Mouse (Mus musculus): ENCODE results near the gene Tmem269. TPM values are rescaled to one million over a fixed set of nuclear protein-coding genes. Genes with fewer than 3 reads are reported as not detected.

Gene Tmem269
- polyA plus RNA-seq (2012; rRNA removed) = 0.09 TPM in 1 of 2 replicates, not detected in the other

DNA sequence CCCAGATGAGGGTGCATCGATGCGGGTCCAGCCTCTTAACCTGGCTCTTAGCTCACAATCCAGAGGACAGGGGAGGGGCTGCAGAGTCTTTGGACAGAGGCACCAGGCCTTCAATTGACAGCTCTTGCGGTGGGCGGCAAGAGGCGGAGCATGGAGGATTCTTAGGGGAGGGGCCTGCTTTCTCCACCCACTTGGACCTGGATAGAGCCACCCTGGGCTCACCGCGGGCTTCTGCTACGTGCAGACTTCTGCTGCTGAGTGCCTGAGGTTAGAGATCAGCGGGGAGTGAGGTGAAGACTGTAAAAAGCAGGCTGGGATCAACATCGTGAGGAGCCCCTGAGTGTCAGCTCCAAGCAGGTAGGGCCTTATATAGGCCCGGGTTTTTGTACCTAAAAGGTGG, at the start of gene Tmem269:
Tmem269 (minus strand) TSS at position 49 of the 400 bp plus-strand sequence.
- DNase-seq (ENCODE audit: low read depth, low spot score) = no peak
- 21% methylated on average over 11 of the region's 11 CpGs for WGBS

DNA sequence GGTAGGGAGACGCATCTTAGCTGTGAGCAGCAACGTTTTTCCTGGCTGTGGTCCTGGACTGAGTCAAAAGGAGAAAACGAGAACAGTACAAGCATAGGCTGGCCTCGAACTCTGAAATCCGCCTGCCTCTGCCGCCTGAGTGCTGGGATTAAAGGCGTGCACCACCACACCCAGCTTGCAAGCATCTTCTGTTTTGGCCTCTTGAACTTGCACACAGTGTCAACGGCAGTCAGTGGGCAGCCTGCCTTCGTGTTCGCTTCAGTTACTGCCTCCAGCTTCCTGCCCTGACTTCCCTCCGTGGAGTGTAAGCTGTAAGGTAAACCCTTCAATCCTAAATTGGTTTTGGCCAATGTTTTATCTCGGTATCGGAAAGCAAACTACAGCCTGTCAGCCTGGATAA, 48.6 kb upstream of the Tmem269 start:
- no peak for DNase-seq (ENCODE audit: low read depth, low spot score)
- 63% methylated on average over 13 of the region's 13 CpGs for WGBS

DNA sequence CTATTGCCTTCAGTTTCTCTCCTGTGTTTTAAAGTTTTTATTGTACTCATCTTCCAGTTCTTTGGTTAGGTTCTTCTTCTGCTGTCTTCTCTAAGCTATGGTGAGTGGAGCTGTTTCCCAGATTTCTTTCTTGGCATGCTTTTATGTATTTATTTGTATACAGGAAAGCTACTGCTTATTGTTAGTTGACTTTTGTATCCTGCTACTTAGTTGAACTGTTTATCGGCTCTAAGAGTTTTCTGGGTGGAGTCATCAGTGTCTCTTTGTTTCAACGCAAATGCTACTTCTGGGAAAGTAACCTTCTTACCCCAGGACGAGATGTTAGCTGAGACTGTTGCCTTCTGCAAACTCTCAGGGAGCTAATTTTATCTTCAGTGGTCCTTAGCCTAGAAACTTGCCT, 45.4 kb upstream of the Tmem269 start:
- DNase-seq (ENCODE audit: low read depth, low spot score) = no peak
- 69% methylated on average over 3 of the region's 3 CpGs for WGBS

DNA sequence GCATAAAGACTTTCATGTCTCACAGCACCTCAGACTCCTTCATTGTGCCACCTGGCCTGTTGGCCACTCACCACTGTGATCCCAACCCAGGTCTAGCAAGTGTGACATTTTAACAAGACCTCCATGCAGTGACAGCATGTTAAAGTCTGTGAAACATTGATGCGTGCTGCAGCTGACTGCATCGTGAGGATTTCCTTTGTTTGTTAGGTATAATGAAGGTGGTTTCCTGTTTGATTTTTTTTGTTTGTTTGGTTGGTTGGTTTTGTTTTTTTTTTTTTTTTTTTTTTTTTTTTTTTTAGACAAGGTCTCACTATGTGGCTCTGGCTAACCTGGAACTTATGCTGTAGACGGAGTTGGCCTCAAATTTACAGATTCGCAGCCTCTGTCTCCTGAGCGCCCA, 44.5 kb upstream of the Tmem269 start:
- 91% methylated on average over 5 of the region's 5 CpGs for WGBS
- no peak for DNase-seq (ENCODE audit: low read depth, low spot score)

DNA sequence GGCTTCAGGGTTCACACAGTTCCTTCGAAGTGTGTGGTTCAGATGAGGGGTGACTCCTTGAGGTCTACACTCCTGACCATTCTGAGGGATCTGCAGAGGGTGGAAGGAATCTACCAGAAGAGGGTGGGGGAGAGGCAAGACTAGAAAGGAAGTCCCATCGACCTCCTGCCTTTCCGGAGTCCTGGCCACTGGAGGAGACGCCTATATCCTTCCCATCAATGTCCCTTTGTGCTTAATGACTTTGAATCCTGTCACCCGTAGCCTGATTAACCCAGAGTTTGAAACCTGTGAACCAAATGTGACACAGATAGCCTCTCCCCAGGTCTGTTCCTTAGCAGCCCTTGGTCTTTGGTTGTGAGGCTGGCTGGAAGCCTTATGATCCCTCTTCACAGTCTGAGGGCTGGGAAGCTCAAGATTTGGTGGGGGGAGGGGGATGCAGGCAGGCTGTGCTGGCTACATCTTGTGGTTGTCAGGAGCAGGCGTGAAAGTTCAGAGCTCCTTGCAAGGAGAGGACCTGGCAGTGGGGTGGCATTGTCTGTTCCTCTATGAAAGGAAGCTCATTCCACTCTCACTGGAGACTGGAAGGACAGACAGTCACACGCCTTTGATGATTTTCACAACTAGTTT, 43.2 kb upstream of the Tmem269 start:
- DNase-seq (ENCODE audit: low read depth, low spot score) = no peak
- WGBS = 61% methylated on average over 7 of the region's 7 CpGs

DNA sequence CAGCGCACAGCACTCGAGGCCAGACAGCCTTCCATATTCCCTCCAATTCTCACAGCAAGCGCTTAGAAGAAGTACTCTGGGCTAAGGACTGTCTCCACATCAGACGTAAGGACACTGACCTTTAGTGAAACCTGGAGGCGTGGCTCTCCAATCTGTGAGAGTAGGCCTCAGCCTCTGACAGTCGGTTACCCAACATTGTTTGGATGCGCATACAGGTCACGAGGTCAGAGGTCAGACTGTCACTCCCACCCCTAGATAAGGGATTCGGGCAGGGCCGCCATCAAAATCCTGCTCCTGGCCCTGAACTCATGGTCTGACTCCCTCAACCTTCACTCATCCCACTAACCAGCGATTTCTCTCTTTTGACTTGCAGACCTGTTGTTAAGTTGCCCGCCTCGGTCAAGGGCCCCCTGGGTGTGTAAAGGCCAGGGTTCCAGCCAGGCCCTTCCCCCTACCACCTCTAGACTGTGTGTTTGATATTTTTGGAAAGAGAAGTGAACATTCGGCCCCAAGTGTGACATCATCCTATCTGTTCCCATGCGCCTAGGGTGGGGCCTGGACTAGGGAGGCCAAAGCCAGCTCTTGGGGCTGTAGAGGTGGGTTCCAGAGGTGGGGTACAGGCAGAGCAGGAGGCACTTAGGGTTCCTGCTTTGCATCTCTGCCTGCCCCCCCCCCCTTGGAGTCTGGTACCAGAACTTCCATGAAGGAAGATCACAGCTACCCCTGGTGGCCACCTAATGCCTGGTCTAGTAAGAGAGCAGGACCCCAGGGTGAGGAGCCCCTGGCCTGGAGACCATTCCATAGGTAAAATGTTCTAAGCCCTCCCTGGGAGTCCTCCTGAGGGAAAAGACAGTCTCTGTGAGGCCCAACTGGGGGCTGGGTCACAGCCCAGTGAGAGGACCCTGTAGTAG, 41.6 kb upstream of the Tmem269 start:
- WGBS = 84% methylated on average over 15 of the region's 15 CpGs
- no peak for DNase-seq (ENCODE audit: low read depth, low spot score)

DNA sequence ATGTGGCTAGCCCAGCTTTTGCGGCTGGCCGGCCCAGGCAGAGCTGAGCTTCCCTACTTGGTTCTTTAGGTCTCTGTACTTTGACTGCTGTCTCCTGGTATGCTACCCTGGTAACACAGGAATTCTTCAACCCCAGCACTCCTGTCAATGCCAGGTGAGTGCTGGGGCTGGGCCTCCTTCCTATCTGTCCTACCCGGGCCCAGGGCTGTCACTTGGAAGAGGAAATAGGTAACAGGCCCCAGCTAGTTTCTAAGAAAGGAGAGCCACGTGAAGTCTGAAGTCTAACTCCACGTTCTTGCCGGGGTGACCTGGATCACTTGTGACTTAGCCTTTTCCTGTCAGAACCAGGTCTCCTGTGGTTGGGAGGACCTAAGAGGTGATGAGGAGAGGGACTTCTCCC, 39.1 kb upstream of the Tmem269 start:
- DNase-seq (ENCODE audit: low read depth, low spot score) = no peak

DNA sequence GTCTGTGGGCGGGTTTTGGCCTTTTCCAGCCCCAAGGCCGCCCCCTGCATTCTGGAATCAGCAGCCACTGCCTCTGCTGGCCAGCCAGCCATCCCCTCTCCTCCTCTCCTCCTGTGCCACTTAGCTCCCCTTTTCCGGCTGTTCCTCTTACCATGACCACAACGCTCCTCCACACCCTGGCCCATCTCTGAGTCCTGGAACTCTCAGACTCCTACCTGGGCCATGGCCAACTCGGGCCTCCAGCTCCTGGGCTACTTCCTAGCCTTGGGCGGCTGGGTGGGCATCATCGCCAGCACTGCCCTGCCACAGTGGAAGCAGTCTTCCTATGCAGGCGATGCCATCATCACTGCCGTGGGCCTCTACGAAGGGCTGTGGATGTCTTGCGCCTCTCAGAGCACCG, 37.3 kb upstream of the Tmem269 start, which contains the start of gene Cldn19:
Cldn19 (plus strand) TSS at position 64 of the 400 bp plus-strand sequence.
- WGBS = 93% methylated on average over 12 of the region's 12 CpGs
- DNase-seq (ENCODE audit: low read depth, low spot score) = no peak

More for the DNA sequence above, 39.1 kb upstream of the Tmem269 start:
- WGBS = 68% methylated on average over 6 of the region's 6 CpGs

DNA sequence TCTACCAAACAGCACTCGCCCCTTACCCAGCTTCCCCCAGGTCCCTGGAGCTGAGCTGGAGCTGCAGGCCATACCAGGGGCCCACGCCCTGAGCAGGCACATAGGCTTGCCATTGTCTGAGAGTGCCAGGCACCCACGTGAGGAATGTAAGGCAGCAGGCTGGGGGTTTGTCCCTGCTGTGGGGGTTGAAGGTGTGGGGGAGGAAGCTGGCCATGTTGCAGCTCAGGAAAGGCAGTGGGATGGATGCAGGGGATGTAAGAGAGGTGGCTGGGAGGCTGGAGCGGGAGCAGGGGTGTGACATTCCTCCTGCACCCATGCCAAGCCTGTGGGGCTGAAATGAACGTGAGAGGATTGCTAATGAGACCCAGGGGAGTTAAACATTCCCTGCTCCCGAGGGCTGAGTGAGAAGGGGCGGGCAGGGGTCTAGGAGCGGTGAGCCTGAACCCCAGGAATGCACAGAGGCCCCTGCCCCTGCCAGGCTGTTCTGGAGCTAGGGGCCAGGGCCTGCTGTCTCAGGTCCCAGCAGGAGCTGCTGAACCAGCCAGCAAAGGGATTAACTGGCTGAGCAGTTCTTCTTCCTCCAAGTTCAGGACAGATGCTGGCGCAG, 36.1 kb upstream of the Tmem269 start:
- DNase-seq (ENCODE audit: low read depth, low spot score) = no peak
- 60% methylated on average over 9 of the region's 9 CpGs for WGBS

DNA sequence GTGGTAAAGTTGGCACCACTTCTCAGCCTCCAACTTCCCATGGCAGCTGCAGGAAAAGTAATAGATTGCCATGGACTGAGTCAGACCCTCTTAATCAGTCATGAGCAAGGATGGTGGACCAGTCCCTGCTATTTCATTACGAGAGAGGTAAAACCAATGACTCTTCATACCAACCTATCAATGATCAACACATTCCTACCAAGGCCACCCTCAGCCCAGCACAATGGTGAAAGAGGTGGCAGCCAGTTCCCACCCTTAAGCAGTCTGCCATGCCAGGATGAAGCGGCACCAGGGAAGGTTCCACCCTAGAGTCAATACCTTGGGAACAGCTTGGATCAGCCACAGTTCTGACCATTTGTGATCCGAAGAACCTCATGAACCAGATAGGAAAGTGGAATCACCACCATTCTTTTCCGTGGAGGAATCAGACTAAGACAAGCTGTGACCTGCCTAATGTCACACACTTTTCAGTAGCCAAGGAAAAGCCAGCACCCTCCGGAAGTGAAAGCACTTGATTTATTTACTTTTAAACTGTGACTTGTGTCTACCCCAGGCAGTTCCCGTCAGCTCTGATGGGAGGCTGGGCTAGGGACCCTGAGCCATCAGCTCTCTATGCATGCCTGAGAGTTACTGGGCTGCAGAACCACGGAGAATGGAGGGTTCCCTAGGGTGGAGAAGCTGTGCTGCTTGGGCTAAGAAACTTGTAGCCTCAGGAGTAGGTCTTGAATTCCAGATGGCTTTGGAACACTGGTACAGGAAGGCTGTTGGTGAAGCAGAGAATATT, 34.2 kb upstream of the Tmem269 start:
- no peak for DNase-seq (ENCODE audit: low read depth, low spot score)
- 44% methylated on average over 7 of the region's 7 CpGs for WGBS

DNA sequence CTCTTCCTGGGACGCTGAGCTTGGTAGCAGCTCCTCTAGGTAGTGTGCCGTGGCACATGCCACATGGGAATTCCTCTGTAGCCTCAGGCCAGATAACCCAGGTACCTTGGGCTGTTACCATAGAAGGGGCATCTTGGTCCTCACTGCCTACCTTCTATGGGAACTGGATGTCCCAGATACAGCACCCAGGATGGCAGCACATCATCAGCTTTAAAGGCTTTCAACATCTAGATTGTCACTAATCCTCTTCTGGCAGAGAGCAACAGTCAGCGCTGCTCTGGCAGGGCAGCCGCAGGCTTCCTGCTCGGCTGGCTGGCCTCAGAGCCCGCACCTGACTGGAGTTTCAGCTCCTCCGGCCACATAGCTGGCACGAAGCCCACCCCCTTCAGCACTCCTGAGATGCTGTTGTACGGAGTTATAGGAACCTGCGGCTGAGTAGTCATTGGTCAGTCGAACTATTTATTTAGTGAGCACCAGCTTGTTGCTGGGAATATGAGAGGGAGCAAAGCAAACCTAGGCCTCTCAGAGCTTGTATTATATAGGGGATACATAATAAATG, 30.5 kb upstream of the Tmem269 start:
- WGBS = 87% methylated on average over 11 of the region's 11 CpGs

DNA sequence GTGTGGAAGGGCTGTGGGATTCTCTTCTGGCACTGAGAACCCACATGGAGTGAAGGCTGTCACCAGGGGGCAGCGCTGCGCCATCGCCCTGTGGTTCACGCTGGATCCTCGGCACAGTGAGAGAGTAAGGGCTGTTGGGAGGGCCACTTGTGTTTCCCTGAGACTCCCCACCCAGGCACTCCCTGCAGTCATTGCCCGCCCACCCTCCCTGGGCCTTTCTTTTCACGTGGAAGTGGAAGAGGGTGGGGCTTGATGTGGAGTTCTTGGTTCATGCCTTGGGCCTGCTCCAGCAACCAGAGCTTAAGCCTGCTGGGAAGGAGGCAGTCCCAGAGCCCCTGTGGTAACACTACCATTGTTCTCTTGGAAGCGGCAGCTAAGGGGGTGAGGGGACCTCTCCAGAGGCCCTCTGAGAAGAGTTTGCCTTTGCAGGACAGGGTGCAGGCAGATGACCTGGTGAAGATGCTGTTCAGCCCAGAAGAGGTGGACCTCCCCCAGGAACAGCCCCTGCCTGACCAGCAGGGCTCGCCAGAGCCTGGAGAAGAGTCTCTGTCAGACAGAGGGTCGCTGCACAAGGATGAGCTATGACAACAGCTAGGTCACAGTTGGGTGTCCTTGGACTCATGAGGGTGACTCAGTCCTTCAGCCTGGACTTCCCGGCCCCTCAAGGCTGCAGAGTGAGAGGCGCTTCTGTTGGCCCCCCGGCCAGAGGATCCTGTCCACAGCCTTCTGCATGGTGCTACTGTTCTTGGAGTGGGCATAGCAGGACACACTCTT, 29.6 kb upstream of the Tmem269 start:
- no peak for DNase-seq (ENCODE audit: low read depth, low spot score)
- WGBS = 36% methylated on average over 13 of the region's 13 CpGs

More for the DNA sequence above, 30.5 kb upstream of the Tmem269 start:
- DNase-seq (ENCODE audit: low read depth, low spot score) = no peak

DNA sequence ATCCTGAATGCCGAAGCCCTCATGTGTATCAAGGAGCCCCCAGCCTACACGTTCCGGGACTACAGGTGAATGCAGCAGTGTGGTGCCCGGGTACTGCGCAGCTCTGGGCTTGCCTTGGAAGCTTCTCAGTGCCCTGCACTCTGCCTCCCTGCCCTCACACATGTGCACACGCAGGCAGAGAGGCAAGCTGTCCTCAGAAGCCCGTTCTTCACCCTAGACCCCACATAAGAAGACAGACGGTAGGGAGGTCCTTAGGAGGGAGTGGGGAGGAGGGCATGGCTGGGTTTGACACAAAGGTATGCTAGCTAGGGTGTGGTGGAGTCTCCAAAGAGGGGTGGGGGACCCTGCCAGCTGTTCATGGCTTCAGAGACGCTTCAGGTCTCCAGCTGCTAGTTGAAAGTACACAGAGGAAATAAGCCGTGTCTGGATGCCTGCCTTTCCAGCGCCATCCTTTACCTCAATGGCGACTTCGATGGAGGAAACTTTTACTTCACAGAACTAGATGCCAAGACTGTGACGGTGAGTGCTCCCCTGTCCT, 28.7 kb upstream of the Tmem269 start:
- DNase-seq (ENCODE audit: low read depth, low spot score) = no peak
- 76% methylated on average over 14 of the region's 14 CpGs for WGBS

DNA sequence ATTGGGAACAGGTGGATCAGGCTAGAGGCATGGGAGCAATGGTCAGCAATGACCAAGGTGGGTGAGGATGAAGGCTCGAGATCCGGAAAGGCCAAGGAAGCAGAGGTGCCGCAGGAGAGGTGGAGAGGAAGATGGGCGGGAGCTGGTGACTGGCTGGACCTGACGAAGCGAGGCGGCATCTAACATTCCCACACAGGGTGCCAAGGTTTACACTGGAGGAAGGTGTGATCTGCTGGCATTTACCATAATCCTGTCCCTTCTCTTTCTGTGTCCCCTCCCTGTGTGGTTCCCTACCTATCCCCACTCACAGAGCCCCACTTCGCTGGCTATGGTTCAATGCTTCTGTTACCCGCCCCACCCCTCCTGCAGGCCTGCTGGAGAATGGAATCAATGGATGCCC, 27.9 kb upstream of the Tmem269 start:
- no peak for DNase-seq (ENCODE audit: low read depth, low spot score)
- WGBS = 75% methylated on average over 9 of the region's 9 CpGs

DNA sequence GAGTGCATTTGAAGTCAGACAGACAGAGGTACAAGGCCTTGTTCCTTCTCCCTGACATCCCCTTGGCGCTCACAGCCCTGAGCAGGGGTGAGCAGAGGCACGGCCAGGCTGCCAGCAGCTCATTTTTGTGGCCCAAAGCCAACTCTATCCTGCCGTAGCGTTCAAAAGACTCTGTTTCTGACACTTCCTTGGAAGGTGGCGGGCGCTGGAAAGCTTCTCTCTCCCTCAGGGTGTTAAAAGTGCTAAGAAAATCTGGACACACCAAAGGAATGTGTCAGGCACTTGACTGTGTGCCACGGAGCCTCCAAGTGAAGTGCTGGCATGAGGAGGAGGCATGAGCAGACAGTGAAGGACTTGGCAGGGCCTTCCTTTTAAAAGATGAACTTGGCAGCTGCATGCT, 27.5 kb upstream of the Tmem269 start:
- WGBS = 55% methylated on average over 7 of the region's 7 CpGs

DNA sequence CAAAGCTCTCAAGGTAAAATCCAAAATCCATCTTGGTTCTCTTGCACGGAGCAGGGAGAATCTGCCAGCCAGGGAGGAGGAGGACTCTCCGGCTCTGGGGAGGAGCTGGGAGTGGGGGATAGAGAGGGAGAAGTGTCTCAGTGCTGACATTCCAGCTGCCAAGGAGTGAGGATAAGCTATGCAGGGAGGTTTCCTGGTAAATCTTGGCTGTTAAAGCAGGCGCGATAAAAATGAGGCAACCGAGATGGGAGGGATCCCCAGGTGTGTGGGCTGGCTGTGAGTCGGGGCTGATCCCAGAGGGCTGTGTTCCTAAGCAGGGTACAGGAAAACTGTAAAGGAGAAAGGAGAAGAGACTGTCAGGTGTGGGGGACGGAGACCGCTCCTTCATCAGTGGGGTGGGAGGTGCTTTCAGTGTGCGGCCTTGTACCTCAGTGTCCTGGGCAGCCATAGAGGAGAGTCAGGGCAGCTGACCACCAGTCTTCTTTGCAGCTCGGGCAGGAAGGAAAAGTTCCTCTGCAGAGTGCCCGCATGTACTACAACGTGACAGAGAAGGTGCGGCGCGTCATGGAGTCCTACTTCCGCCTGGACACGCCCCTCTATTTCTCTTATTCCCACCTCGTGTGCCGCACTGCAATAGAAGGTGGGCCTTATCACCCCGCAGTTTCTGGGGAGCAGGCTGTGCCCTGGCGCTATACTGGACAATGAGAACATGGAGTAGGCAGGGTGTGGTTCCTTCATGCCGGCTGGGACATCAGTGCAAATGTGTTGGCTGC, 26.6 kb upstream of the Tmem269 start:
- WGBS = 59% methylated on average over 22 of the region's 22 CpGs
- DNase-seq (ENCODE audit: low read depth, low spot score) = no peak

More for the DNA sequence above, 27.5 kb upstream of the Tmem269 start:
- DNase-seq (ENCODE audit: low read depth, low spot score) = no peak

DNA sequence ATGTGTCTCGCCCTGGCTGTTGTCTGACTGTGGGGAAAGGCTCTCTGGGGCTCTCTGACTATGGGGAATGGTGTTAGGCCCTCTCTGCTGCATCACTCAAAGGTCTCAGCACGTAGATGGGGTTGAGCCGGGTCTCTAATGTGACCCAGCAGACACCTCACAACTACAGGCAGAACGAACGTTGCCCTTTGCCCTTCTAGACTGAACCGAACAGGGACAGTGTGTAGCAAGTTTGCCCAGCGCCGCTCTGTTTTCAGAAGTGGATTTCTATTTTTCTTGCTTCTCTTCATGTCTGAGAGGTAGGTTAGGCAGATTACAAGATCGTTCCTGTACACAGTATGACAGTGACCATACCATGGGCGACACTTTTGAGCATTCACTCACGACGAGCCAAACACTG, 24.6 kb upstream of the Tmem269 start:
- DNase-seq (ENCODE audit: low read depth, low spot score) = no peak
- 85% methylated on average over 12 of the region's 12 CpGs for WGBS

DNA sequence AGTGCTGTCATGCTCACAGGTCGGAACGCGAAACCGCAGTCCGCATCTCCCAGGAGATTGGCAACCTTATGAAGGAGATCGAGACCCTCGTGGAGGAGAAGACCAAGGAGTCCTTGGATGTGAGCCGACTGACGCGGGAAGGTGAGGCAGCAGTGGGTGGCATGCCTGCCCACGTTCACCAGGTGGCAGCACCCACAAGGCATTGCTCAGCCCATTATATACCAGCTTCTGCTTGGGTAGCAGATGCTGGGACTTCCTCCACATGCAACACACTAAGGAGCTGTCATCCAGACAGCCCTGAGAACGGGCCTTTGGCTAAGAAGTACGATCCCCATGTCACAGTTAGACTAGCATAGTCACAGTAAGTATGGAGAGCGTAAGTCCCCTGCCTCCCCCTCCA, 23.6 kb upstream of the Tmem269 start:
- WGBS = 85% methylated on average over 14 of the region's 14 CpGs
- DNase-seq (ENCODE audit: low read depth, low spot score) = no peak
